Mouse (Mus musculus): ENCODE data around the gene Rps16. TPM values are rescaled to one million over a fixed set of nuclear protein-coding genes. Genes with fewer than 3 reads are reported as not detected.

Gene Rps16
- polyA plus RNA-seq, 1 experiment: 212 TPM

DNA sequence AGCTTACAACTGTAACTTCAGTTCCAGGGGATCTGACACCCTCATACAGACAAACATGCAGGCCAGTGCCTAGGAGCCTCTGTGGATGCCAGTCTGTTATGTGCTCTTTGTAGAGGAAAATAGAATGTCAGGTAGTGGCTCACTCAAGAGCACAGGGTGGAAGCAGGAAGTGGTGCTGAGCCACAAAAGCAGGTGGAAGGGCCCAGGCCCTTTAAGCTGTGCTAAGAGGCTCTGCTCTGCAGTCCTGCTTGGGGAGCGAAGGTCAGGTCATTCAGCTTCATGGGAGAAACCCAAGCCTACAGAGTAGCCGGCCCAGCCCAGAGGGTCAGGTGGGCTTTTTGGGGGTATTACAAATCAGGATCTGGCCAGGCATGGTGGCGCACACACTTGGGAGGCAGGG lies 4.8 kb downstream of the Rps16 start:
- no peak overlapping the region for H3K4me3 ChIP-seq (replicated peaks)
- H3K27me3 ChIP-seq (ENCODE audit: control insufficient read depth): no peaks in the 10 kb centered on the region
- peaks cover 39% of the 10 kb centered on the region for H3K36me3 ChIP-seq (ENCODE audit: control insufficient read depth)
- TF ChIP-seq TAL1 (IDR thresholded peaks at IDR 0.05; ENCODE audit: low read length) (no peak), GATA1 (IDR thresholded peaks at IDR 0.05; ENCODE audit: low read length) (no peak)
- peaks cover 28% of the 10 kb centered on the region for H3K4me1 ChIP-seq (ENCODE audit: control insufficient read depth)
- H3K9me3 ChIP-seq (ENCODE audit: control insufficient read depth, low read length): no peaks in the 10 kb centered on the region

DNA sequence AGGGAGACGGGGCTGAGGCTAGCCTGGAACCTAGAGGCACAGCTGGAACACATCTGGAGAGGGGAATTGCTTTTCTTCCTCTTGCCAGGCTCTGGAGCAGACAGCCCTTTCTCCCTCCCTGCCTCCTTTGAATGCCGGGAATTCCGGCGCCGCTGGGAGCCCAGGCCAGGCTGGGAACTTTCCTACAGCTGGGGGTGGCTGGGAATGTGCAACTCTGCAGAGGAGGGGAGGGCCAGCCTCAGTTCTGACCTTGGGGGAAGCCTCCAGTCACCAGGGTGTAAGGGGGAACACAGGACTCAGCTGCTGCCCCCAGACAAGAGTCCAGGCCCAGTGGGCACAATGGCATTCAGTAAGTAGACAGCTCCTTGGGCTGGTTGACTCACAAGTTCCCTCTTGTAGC lies 6.5 kb downstream of the Rps16 start:
- no peaks in the 10 kb centered on the region for H3K9me3 ChIP-seq (ENCODE audit: control insufficient read depth, low read length)
- H3K36me3 ChIP-seq (ENCODE audit: control insufficient read depth): peaks cover 36% of the 10 kb centered on the region
- H3K27me3 ChIP-seq (ENCODE audit: control insufficient read depth): no peaks in the 10 kb centered on the region
- TF ChIP-seq TAL1 (IDR thresholded peaks at IDR 0.05; ENCODE audit: low read length): no peak
- no peak for TF ChIP-seq GATA1 (IDR thresholded peaks at IDR 0.05; ENCODE audit: low read length)
- H3K4me3 ChIP-seq (replicated peaks): no peak overlapping the region
- H3K4me1 ChIP-seq (ENCODE audit: control insufficient read depth): peaks cover 16% of the 10 kb centered on the region

DNA sequence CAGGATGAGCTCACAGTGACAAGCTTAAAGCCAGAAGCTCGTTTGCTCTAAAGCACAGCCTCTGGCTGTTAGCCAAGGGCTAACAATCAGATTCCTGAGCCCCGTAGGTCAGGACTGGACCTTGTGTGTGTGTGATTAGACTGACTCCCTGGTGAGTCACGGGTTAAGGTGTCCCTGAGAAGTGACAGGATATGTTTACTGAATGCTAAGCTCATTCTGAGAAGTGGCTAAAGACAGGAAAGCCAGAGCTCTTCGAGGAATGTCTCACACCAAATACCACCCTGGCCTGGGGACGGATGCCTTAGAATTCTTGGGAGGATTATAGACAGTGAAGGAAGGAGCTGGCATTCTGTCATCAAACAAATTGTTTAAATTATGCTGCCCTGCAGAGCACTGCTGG lies 7.5 kb downstream of the Rps16 start:
- H3K4me1 ChIP-seq (ENCODE audit: control insufficient read depth): peaks cover 11% of the 10 kb centered on the region
- no peaks in the 10 kb centered on the region for H3K9me3 ChIP-seq (ENCODE audit: control insufficient read depth, low read length)
- TF ChIP-seq TAL1 (IDR thresholded peaks at IDR 0.05; ENCODE audit: low read length): no peak
- TF ChIP-seq GATA1 (IDR thresholded peaks at IDR 0.05; ENCODE audit: low read length): no peak
- H3K4me3 ChIP-seq (replicated peaks): no peak overlapping the region
- no peaks in the 10 kb centered on the region for H3K27me3 ChIP-seq (ENCODE audit: control insufficient read depth)
- H3K36me3 ChIP-seq (ENCODE audit: control insufficient read depth): peaks cover 26% of the 10 kb centered on the region

DNA sequence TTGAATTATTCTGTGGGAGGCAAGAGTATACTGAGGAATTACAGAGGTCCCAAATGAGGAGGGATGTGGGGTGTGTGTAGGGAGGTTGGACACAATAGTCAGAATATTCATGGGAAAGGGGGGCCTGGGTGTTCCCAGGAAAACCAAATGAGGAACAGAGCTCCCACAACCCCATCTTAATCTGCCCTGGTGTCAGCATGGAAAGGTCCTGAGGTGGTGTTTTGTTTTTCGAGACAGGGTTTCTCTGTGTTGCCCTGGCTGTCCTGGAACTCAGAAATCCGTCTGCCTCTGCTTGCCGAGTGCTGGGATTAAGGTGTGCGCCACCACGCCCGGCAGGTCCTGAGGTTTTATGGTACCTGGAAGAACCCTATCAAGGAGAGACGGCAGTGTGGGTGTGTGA lies 8.0 kb downstream of the Rps16 start:
- no peaks in the 10 kb centered on the region for H3K27me3 ChIP-seq (ENCODE audit: control insufficient read depth)
- peaks cover 21% of the 10 kb centered on the region for H3K36me3 ChIP-seq (ENCODE audit: control insufficient read depth)
- TF ChIP-seq TAL1 (IDR thresholded peaks at IDR 0.05; ENCODE audit: low read length): no peak
- TF ChIP-seq GATA1 (IDR thresholded peaks at IDR 0.05; ENCODE audit: low read length): no peak
- H3K4me1 ChIP-seq (ENCODE audit: control insufficient read depth): peaks cover 6% of the 10 kb centered on the region
- H3K4me3 ChIP-seq (replicated peaks): no peak overlapping the region
- no peaks in the 10 kb centered on the region for H3K9me3 ChIP-seq (ENCODE audit: control insufficient read depth, low read length)

DNA sequence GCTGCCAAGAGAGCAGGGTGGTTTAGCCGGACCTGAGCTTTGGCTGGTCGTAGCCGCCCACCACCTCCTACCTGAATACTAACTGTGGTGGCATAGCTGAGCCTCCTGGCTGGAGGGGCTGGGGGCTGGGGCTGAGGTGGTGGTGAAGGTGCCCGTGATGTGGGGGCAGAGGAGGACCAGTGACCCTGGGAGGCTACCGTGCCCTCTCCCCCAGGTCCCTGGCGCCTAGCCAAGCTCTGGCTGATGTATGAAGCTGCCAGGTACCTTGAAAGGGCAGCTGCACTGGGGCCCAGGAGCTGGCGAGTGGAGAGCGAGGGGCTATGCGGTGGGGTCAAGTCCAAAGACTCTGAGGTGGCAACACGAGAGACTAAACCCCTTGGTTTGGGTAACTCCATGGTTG lies 9.4 kb downstream of the Rps16 start:
- Histone ChIP-seq H3K36me3 (ENCODE audit: control insufficient read depth) (peaks cover 8% of the 10 kb centered on the region), H3K9me3 (ENCODE audit: control insufficient read depth, low read length) (no peaks in the 10 kb centered on the region), H3K27me3 (ENCODE audit: control insufficient read depth) (no peaks in the 10 kb centered on the region), H3K4me3 (replicated peaks) (no peak overlapping the region), H3K4me1 (ENCODE audit: control insufficient read depth) (no peaks in the 10 kb centered on the region; the same call in 1 of the 2 replicates)
- TF ChIP-seq GATA1 (IDR thresholded peaks at IDR 0.05; ENCODE audit: low read length) (no peak), TAL1 (IDR thresholded peaks at IDR 0.05; ENCODE audit: low read length) (no peak)

DNA sequence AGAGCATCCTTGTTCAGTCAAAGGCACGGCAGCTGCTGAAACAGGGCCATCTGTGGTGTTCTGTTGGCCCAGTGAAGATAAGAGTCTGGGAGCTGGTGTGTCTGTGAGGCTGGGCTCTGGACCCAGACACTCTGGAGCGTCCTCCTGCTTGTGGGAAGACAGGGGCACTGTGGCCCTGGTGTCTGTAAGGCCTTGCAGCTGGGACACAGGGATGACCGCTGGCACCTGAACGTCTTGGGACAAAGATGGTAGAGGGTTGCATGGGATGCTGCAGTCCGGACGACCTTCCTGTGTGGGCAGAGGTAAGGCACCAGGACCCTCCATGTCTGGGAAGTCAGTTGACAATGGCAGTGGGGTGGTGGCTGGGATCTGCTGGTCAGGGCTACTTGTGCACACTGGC lies 9.8 kb downstream of the Rps16 start:
- Histone ChIP-seq H3K27me3 (ENCODE audit: control insufficient read depth) (no peaks in the 10 kb centered on the region), H3K36me3 (ENCODE audit: control insufficient read depth) (peaks cover 4% of the 10 kb centered on the region), H3K4me1 (ENCODE audit: control insufficient read depth) (no peaks in the 10 kb centered on the region; the same call in 1 of the 2 replicates), H3K4me3 (replicated peaks) (no peak overlapping the region), H3K9me3 (ENCODE audit: control insufficient read depth, low read length) (no peaks in the 10 kb centered on the region)
- TF ChIP-seq GATA1 (IDR thresholded peaks at IDR 0.05; ENCODE audit: low read length) (no peak), TAL1 (IDR thresholded peaks at IDR 0.05; ENCODE audit: low read length) (no peak)

DNA sequence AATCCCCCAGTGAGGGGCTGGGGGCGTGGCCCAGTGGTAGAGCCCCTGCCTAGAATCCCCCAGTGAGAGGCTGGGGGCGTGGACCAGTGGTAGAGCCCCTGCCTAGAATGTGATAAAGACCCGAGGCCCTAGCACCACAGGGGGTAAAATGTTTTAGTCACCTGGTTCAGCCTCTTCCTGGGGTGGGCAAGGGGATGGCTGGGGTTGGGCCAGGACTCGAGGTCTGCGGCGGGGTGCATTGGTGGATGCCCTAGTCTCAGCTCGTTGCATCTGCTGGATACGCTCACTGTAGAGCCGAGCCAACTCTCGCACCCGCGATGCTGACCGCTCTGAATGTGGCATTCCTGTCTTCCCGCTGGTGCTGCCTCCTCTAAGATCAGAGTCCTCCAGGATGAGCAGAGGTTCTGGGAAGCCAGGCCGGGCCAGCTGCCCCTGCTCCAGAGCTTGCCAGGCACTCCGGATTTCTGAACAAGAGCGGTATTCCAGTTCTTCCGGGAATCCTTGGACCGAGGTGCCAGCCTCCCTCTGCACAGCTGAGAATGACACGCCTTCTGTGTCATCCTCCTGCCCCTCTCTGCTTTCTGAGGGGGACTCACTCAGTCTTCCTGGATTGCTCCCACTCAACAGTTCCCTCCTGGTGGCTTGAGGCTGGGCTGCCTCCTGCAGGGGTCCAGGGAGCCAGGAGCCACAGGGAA lies 11.3 kb downstream of the Rps16 start:
- H3K27me3 ChIP-seq (ENCODE audit: control insufficient read depth): no peaks in the 10 kb centered on the region
- H3K9me3 ChIP-seq (ENCODE audit: control insufficient read depth, low read length): no peaks in the 10 kb centered on the region
- peaks cover 3% of the 10 kb centered on the region; the same call in 1 of the 2 replicates for H3K36me3 ChIP-seq (ENCODE audit: control insufficient read depth)
- TF ChIP-seq TAL1 (IDR thresholded peaks at IDR 0.05; ENCODE audit: low read length) (no peak), GATA1 (IDR thresholded peaks at IDR 0.05; ENCODE audit: low read length) (no peak)
- no peak overlapping the region for H3K4me3 ChIP-seq (replicated peaks)
- H3K4me1 ChIP-seq (ENCODE audit: control insufficient read depth): no peaks in the 10 kb centered on the region; the same call in 1 of the 2 replicates

DNA sequence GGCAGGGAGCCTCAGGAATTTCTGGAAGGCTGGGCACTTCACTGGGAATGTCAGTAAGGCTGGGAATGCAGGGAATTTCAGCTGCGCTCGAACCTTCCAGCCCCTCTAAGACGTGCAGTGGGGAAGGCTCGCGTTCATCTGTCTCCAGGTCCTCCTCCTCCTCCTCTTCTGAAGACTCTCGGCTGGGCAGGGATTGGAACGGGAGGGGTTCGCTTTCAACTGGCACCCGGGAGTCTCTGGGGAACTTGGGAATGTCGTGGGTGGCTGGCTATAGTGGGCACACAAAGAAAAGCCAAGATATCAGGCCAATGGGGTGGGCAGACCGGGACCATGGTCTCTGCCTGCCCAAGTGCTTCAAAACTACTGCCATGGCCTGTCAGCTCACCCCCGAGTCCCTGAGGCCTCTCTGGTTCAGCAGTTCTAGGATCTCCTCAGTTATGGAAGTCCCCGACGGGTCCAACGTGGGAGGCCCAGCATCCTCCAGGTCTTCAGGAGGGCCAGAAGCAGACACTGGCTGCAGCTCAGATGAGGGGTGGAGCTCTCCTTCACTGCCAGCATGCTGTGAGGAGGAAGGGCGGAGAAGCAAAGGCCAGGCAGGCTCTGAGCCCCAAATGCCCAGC lies 12.1 kb downstream of the Rps16 start:
- TF ChIP-seq GATA1 (IDR thresholded peaks at IDR 0.05; ENCODE audit: low read length) (no peak), TAL1 (IDR thresholded peaks at IDR 0.05; ENCODE audit: low read length) (no peak)
- no peaks in the 10 kb centered on the region for H3K27me3 ChIP-seq (ENCODE audit: control insufficient read depth)
- no peaks in the 10 kb centered on the region for H3K4me1 ChIP-seq (ENCODE audit: control insufficient read depth)
- H3K9me3 ChIP-seq (ENCODE audit: control insufficient read depth, low read length): no peaks in the 10 kb centered on the region
- H3K4me3 ChIP-seq (replicated peaks): no peak overlapping the region
- peaks cover 3% of the 10 kb centered on the region; the same call in 1 of the 2 replicates for H3K36me3 ChIP-seq (ENCODE audit: control insufficient read depth)

DNA sequence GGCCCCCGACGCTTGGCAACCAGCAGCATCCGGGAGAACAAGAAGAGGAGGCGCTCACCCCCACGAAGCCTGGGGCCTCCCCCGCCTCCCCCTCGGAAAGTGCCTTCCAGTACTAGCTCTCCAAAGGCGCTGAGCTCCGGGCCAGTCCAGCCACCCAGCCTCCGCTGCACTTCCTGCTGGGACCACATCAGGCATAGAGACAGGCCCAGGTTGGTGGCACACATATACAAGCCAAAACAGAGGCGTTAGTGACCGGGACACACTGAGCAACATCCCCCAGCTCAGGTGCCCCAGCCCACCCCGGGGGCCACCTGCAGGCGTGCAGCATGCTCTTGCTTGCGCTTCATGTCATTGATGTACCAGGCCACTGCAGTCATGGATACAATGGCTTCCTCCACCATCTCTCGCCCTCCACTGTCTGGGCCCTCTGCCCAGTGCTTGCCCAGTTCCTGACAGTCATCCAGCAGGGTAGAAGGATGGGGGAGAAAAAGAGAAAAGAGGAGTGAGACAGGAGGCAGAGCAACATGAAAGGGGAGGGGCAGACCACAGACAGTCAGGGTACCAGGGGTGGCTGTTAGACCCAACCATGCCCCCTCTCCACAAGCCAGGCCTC lies 17.3 kb downstream of the Rps16 start:
- peaks cover 25% of the 10 kb centered on the region for H3K27me3 ChIP-seq (ENCODE audit: control insufficient read depth)
- H3K4me1 ChIP-seq (ENCODE audit: control insufficient read depth): peaks cover 22% of the 10 kb centered on the region
- no peak overlapping the region for H3K4me3 ChIP-seq (replicated peaks)
- H3K9me3 ChIP-seq (ENCODE audit: control insufficient read depth, low read length): no peaks in the 10 kb centered on the region
- H3K36me3 ChIP-seq (ENCODE audit: control insufficient read depth): peaks cover 6% of the 10 kb centered on the region; the same call in 1 of the 2 replicates
- TF ChIP-seq GATA1 (IDR thresholded peaks at IDR 0.05; ENCODE audit: low read length): no peak
- no peak for TF ChIP-seq TAL1 (IDR thresholded peaks at IDR 0.05; ENCODE audit: low read length)
